Mouse (Mus musculus) heart, embryonic 13.5 days (tissue): ENCODE measurements around the gene Paf1. TPM values are rescaled to one million over a fixed set of nuclear protein-coding genes. Genes with fewer than 3 reads are reported as not detected.
A peak's percentile ranks its signal among the peaks of the same experiment; 100 is the strongest.
"Not testable (repeated sequence)": the region's sequence is repeated elsewhere in the genome, so short reads cannot be mapped to it uniquely, and the experiment has no call there.

Experiments used
- ATAC-seq: fragments of 200-750 bp; cut with Nextera tagmentation; 2 replicates; pipeline ENCODE4 v1.8.0; 2017; ENCODE audit warnings: moderate TSS enrichment; ENCODE audit not compliant: insufficient number of reproducible peaks, low FRiP score, low TSS enrichment; ENCODE audit errors: extremely low read depth
- H3K27ac ChIP-seq: fragments of 300-500 bp; sonication (generic); replicated peaks from 2 replicates; pipeline ENCODE4 v1.5.1; 2015; ENCODE audit warnings: moderate library complexity, mild to moderate bottlenecking, inconsistent platforms
- H3K27me3 ChIP-seq: fragments of 300-500 bp; sonication (generic); replicated peaks from 2 replicates; pipeline ENCODE4 v1.6.1; 2015; ENCODE audit warnings: mild to moderate bottlenecking, inconsistent platforms
- H3K36me3 ChIP-seq: fragments of 300-500 bp; sonication (generic); 2 replicates; pipeline ENCODE4 v1.6.1; 2015; ENCODE audit warnings: mild to moderate bottlenecking, inconsistent platforms
- H3K4me1 ChIP-seq: fragments of 300-500 bp; sonication (generic); 2 replicates; pipeline ENCODE4 v1.6.1; 2015; ENCODE audit warnings: inconsistent platforms
- H3K4me2 ChIP-seq: fragments of 300-500 bp; sonication (generic); 2 replicates; pipeline ENCODE4 v1.6.1; 2015; ENCODE audit warnings: inconsistent platforms, mild to moderate bottlenecking, moderate library complexity
- H3K4me3 ChIP-seq: fragments of 300-500 bp; sonication (generic); 2 replicates; pipeline ENCODE4 v1.5.1; 2015; ENCODE audit warnings: moderate library complexity, mild to moderate bottlenecking, inconsistent platforms
- H3K9ac ChIP-seq: fragments of 300-500 bp; sonication (generic); 2 replicates; pipeline ENCODE4 v1.6.1; 2015; ENCODE audit warnings: inconsistent platforms, mild to moderate bottlenecking, moderate library complexity
- H3K9me3 ChIP-seq: fragments of 300-500 bp; sonication (generic); 2 replicates; pipeline ENCODE4 v1.6.1; 2016; ENCODE audit warnings: inconsistent platforms
- WGBS: fragments of 180-500 bp; shearing (Covaris S2); methylation state at CpG from one replicate; pipeline ENCODE4 v1.1.7; 2015; ENCODE audit warnings: mixed read lengths; 5-methylcytosine and 5-hydroxymethylcytosine counted together
- polyA plus RNA-seq: library from polyadenylated mRNA; unstranded; fragments of >200 nt; fragmentation: Nextera tagmentation; extraction: Ambion mirVana; gene quantifications from 2 replicates; pipeline ENCODE4 v1.2.1, GENCODE M21; 2015

Gene Paf1
- polyA plus RNA-seq, 1 experiment from 2014 or later = 73.4 TPM

GRCm38 (mm10) chr7:28380237-28381016, 12.3 kb upstream of the Paf1 start, which contains the start of gene Zfp36:
TSS of gene Zfp36 (minus strand) at chr7:28380253.
- peaks cover 73% of the 10 kb centered on the region for H3K4me1 ChIP-seq
- H3K9ac ChIP-seq = peak within 1 kb of the TSS; percentile 98
- H3K4me2 ChIP-seq = peak within 1 kb of the TSS; percentile 88
- H3K4me3 ChIP-seq = peak within 1 kb of the TSS; percentile 87
- 45% methylated on average over 17 of the region's 17 CpGs for WGBS
- no peaks in the 10 kb centered on the region for H3K9me3 ChIP-seq
- ATAC-seq = no peak
- peak within 1 kb of the TSS; percentile 100 for H3K27ac ChIP-seq
- no peaks in the 10 kb centered on the region for H3K27me3 ChIP-seq
- H3K36me3 ChIP-seq = peaks cover 20% of the 10 kb centered on the region

- ATAC-seq = peak; percentile 14
- Histone ChIP-seq H3K9ac (peak overlapping the region; percentile 85), H3K27me3 (no peaks in the 10 kb centered on the region), H3K4me2 (peak overlapping the region; percentile 88), H3K27ac (peak overlapping the region; percentile 100), H3K4me3 (peak overlapping the region; percentile 46), H3K9me3 (no peaks in the 10 kb centered on the region), H3K36me3 (peaks cover 28% of the 10 kb centered on the region), H3K4me1 (peaks cover 70% of the 10 kb centered on the region)
- 5% methylated on average over 30 of the region's 30 CpGs for WGBS
Observed at GRCm38 (mm10) chr7:28381017-28381790, 11.5 kb upstream of the Paf1 start.

- Histone ChIP-seq H3K27ac (peak overlapping the region; percentile 100), H3K4me2 (peak overlapping the region; percentile 88), H3K9me3 (no peaks in the 10 kb centered on the region), H3K9ac (peak overlapping the region; percentile 85), H3K36me3 (peaks cover 29% of the 10 kb centered on the region), H3K4me1 (peaks cover 65% of the 10 kb centered on the region), H3K4me3 (peak overlapping the region; percentile 46), H3K27me3 (no peaks in the 10 kb centered on the region)
- ATAC-seq = peak; percentile 35; the same call in 1 of the 2 replicates
- WGBS = under 1% methylated on average over 20 of the region's 20 CpGs
Observed at GRCm38 (mm10) chr7:28381938-28382337, 10.8 kb upstream of the Paf1 start.

GRCm38 (mm10) chr7:28382347-28382951, 10.3 kb upstream of the Paf1 start:
- Histone ChIP-seq H3K27ac (peak overlapping the region; percentile 100), H3K4me3 (peak overlapping the region; percentile 46), H3K36me3 (peaks cover 26% of the 10 kb centered on the region), H3K27me3 (no peaks in the 10 kb centered on the region), H3K4me1 (peaks cover 60% of the 10 kb centered on the region), H3K9ac (peak overlapping the region; percentile 85), H3K9me3 (no peaks in the 10 kb centered on the region), H3K4me2 (peak overlapping the region; percentile 88)
- no peak for ATAC-seq
- 41% methylated on average over 9 of the region's 12 CpGs for WGBS

- Histone ChIP-seq H3K27me3 (no peaks in the 10 kb centered on the region), H3K4me1 (peaks cover 54% of the 10 kb centered on the region), H3K4me3 (peak overlapping the region; percentile 46), H3K9me3 (no peaks in the 10 kb centered on the region), H3K27ac (peak overlapping the region; percentile 100), H3K4me2 (peak overlapping the region; percentile 88), H3K36me3 (peaks cover 26% of the 10 kb centered on the region), H3K9ac (peak overlapping the region; percentile 85)
- 9% methylated on average over 11 of the region's 11 CpGs for WGBS
- ATAC-seq = peak; percentile 38
Observed at GRCm38 (mm10) chr7:28382981-28383396, 9.8 kb upstream of the Paf1 start.

GRCm38 (mm10) chr7:28383606-28384005, 9.1 kb upstream of the Paf1 start:
- no peak for ATAC-seq
- Histone ChIP-seq H3K9me3 (no peaks in the 10 kb centered on the region), H3K4me2 (peak overlapping the region; percentile 88), H3K4me3 (no peak overlapping the region), H3K36me3 (peaks cover 31% of the 10 kb centered on the region), H3K9ac (peak overlapping the region; percentile 85), H3K27ac (peak overlapping the region; percentile 100), H3K27me3 (no peaks in the 10 kb centered on the region), H3K4me1 (peaks cover 51% of the 10 kb centered on the region)
- 77% methylated on average over 4 of the region's 4 CpGs for WGBS

- no peak overlapping the region for H3K9ac ChIP-seq
- no peaks in the 10 kb centered on the region for H3K9me3 ChIP-seq
- peaks cover 51% of the 10 kb centered on the region for H3K4me1 ChIP-seq
- peak overlapping the region; percentile 88; the same call in 1 of the 2 replicates for H3K4me2 ChIP-seq
- peaks cover 36% of the 10 kb centered on the region for H3K36me3 ChIP-seq
- no peaks in the 10 kb centered on the region for H3K27me3 ChIP-seq
- WGBS = 84% methylated on average over 6 of the region's 6 CpGs
- H3K27ac ChIP-seq = 0 out of 2 replicates have a peak overlapping the region, but pooled peaks have one; percentile 5
- no peak for ATAC-seq
- H3K4me3 ChIP-seq = no peak overlapping the region
Observed at GRCm38 (mm10) chr7:28384162-28384561, 8.6 kb upstream of the Paf1 start.

GRCm38 (mm10) chr7:28385196-28385595, 7.6 kb upstream of the Paf1 start:
- no peaks in the 10 kb centered on the region for H3K27me3 ChIP-seq
- no peak overlapping the region for H3K27ac ChIP-seq
- no peak for ATAC-seq
- no peak overlapping the region for H3K9ac ChIP-seq
- H3K9me3 ChIP-seq = no peaks in the 10 kb centered on the region
- H3K4me3 ChIP-seq = no peak overlapping the region
- H3K4me2 ChIP-seq = no peak overlapping the region
- peaks cover 46% of the 10 kb centered on the region for H3K36me3 ChIP-seq
- 89% methylated on average over 9 of the region's 9 CpGs for WGBS
- peaks cover 41% of the 10 kb centered on the region for H3K4me1 ChIP-seq

GRCm38 (mm10) chr7:28386007-28386406, 6.7 kb upstream of the Paf1 start:
- peaks cover 54% of the 10 kb centered on the region for H3K36me3 ChIP-seq
- no peaks in the 10 kb centered on the region for H3K27me3 ChIP-seq
- H3K4me2 ChIP-seq = no peak overlapping the region
- H3K9me3 ChIP-seq = no peaks in the 10 kb centered on the region
- H3K4me3 ChIP-seq = no peak overlapping the region
- ATAC-seq = no peak
- H3K4me1 ChIP-seq = peaks cover 33% of the 10 kb centered on the region
- peak overlapping the region; percentile 24; the same call in 1 of the 2 replicates for H3K9ac ChIP-seq
- WGBS = 72% methylated on average over 7 of the region's 7 CpGs
- no peak overlapping the region for H3K27ac ChIP-seq

GRCm38 (mm10) chr7:28386462-28386861, 6.3 kb upstream of the Paf1 start:
- WGBS = 9% methylated on average over 4 of the region's 4 CpGs
- Histone ChIP-seq H3K9me3 (no peaks in the 10 kb centered on the region), H3K36me3 (peaks cover 54% of the 10 kb centered on the region), H3K4me2 (no peak overlapping the region), H3K4me1 (peaks cover 31% of the 10 kb centered on the region), H3K4me3 (no peak overlapping the region), H3K27me3 (no peaks in the 10 kb centered on the region), H3K9ac (peak overlapping the region; percentile 24; the same call in 1 of the 2 replicates), H3K27ac (no peak overlapping the region)
- no peak for ATAC-seq

- H3K4me3 ChIP-seq, ATAC-seq, H3K4me2 ChIP-seq, H3K9me3 ChIP-seq, H3K9ac ChIP-seq, H3K27ac ChIP-seq, H3K27me3 ChIP-seq: not testable (repeated sequence)
- H3K36me3 ChIP-seq = peaks cover 54% of the 10 kb centered on the region
- WGBS = 78% methylated on average over 6 of the region's 6 CpGs
- H3K4me1 ChIP-seq = peaks cover 31% of the 10 kb centered on the region
Observed at GRCm38 (mm10) chr7:28386877-28387276, 5.9 kb upstream of the Paf1 start.
